Mouse (Mus musculus): Measurements from ENCODE around the gene Nrxn3.

Gene Nrxn3

GRCm38 (mm10) chr12:88926306-88926705, 203.6 kb downstream of the Nrxn3 start:
- DNase-seq (ENCODE audit: low read depth, low spot score), result no peak

DNA sequence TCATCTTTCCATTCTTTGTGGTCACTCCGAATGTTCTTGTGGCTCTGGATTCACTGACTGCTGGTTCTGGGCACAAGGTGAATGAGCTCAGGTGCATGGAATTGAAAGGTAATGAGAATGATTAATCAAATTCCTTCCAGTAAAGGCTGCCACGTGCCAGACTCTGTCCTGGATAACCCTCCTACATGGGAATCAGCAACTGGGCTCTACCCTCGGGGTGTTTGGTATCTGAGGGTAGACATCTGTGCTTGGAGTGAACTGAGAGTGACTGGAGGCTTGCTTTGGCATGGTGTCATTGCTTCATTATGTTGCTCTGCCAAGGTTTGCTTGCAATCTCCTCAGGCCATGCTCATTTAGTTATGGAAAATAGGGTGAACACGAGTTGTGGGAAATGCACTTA, 209.0 kb downstream of the Nrxn3 start:
- no peak for DNase-seq (ENCODE audit: low read depth, low spot score)

DNA sequence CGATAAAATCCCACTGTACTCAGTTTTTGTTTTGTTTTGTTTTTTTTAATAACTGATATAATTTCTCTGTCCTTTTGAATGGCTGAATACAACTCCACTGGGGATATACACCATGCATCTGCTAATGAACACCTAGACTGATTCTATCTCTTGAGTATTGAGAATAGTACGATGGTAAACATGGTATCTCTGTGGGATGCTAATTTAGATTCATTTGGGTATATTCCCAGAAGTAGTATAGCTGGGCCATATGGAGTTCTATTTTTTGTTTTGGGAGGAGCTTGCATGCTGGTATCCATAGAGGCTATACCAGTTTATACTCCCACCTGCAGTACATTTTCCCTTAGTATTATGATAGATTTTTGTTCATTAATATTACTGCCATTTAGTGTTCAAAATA, 217.0 kb downstream of the Nrxn3 start:
- peak; percentile 18 for DNase-seq (ENCODE audit: low read depth, low spot score)

- no peak for DNase-seq (ENCODE audit: low read depth, low spot score)
These were observed 222.3 kb downstream of the Nrxn3 start for GRCm38 (mm10) chr12:88944967-88945366.

DNA sequence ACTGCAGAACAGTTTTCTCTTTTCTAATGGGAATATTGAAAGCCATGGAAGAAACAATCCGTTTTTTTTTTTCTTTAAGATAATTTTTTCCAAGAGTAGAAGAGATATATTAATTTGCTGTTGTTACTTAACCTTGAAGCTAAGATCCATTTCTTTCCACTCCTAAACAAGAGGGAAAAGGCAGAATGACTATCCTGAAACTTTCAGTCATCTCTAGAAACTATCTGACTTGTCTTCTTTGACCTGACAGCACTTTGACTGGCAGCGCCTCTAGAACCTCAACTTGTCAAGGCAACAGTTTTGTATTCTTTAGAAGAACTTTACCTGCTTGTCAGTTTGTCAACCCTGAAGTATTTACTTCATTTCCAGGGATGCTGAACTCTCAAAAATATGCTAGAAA, 227.2 kb downstream of the Nrxn3 start:
- no peak for DNase-seq (ENCODE audit: low read depth, low spot score)

DNA sequence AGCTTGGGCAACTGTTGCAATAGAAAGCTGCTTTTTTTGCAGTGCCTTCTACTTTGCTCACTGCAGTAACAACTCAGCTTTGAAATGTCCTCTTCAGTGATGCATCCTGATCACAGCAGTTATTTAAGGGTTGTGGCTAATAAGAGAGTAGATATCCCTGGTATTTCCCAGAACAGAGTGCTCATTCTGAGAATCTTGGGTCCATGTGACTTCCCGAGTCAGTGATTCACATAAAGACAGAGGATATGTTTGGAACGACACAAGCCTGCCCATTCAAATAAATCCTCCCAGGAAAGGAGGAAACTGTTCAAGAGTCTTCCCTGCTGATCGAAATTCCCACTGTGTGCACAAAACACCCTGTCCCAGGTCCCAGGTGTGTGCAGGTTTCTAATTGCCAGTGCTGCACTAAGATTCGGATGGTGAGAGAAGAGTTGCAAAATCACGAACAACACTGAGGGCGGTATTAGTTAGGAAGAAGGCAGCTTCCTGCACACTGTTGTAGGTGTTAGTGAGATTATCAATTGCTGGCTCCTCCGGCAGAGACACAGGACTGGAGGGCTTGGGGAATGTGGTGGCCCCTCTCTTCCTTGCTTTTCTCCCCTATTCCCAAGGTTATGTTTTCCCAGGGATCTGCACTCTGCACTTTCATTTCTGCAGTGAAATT, 230.4 kb downstream of the Nrxn3 start:
- no peak for DNase-seq (ENCODE audit: low read depth, low spot score)

DNA sequence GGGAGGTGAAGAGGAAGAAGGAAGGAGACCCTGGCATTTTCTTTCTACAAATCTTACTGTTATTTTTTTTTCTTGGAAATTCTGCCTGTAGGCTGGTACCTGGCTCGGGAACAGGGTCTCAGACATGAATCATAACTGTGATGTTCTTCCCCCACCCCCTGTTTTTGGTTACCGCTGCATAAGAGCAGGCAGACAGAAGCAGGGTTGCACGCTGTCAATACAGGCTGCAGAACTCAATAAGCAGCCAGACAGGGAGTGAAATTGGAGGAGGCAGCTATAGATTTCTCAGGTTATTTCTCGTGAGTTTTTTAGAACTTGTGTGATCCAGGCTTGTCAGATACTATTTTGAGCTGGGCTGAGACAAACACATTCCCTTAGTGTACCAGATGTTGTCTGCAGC, 231.1 kb downstream of the Nrxn3 start:
- no peak for DNase-seq (ENCODE audit: low read depth, low spot score)

DNA sequence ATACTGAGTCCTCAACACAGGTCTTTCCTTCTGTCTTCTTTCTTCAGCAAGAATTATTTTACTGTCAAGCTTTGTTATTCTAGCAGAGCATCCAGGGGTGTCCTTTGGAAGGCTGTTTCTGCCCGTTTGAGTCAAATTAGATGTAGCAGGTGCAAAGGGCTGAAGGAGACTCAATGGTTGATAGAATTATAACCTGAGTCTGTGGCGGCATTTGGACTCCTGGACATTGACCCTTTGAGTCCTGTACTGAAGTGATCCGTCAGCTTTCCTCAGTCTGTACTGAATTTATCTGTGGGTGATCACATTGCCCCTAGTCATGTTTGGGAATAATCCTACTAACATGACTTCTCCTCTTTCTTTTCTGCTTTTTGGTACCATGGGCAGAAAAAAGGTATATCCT, 234.8 kb downstream of the Nrxn3 start:
- no peak for DNase-seq (ENCODE audit: low read depth, low spot score)

- DNase-seq (ENCODE audit: low read depth, low spot score), result no peak
These were observed 238.1 kb downstream of the Nrxn3 start for GRCm38 (mm10) chr12:88960817-88961216.

- no peak for DNase-seq (ENCODE audit: low read depth, low spot score)
These were observed 243.7 kb downstream of the Nrxn3 start for GRCm38 (mm10) chr12:88966329-88966728.

GRCm38 (mm10) chr12:88976621-88977020, 253.9 kb downstream of the Nrxn3 start:
- no peak for DNase-seq (ENCODE audit: low read depth, low spot score)

GRCm38 (mm10) chr12:88983688-88984330, 261.1 kb downstream of the Nrxn3 start:
- no peak for DNase-seq (ENCODE audit: low read depth, low spot score)

DNA sequence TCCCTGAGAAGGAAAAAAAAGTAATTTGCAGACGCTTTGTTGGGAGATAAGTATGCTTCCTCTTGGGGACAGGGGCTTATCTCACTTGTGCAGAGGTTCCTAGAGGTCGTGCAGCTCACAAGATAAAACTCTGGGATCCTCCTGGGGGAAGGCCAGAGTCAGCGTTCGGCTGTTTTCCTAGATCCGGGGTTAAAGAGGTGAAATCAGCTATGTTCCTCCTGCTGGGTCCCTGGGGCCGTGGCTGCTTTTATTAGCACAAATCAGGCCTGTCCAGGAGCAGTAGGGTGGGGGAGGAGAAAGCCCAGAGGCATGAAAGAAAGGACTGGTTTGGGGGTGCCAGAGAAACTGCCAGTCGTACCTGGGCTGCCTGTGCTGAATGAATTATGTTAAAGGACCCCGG, 261.7 kb downstream of the Nrxn3 start:
- DNase-seq (ENCODE audit: low read depth, low spot score), result no peak

- DNase-seq (ENCODE audit: low read depth, low spot score), result no peak
These were observed 262.1 kb downstream of the Nrxn3 start for GRCm38 (mm10) chr12:88984804-88985203.

- no peak for DNase-seq (ENCODE audit: low read depth, low spot score)
These were observed 264.4 kb downstream of the Nrxn3 start for GRCm38 (mm10) chr12:88987046-88987445.

- no peak for DNase-seq (ENCODE audit: low read depth, low spot score)
These were observed 268.1 kb downstream of the Nrxn3 start for GRCm38 (mm10) chr12:88990753-88991152.

DNA sequence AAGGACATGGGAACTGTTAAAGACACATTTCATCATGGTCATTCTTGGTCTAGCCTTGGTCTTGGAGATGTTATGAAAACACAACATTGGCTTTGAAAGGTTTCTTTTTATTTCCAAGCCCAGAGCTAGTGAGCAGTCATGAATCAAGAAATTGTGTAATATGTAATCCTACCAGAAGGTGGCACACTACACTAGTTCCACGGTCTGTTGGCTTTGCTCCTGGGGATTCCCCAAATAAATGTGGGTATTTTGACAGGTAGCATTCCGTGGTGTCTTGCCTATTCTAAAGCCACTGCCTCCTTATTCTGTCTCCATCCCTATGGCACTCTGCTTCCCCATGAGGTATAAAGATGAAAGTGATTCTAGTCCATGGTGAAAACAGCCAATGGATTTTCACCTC, 269.5 kb downstream of the Nrxn3 start:
- DNase-seq (ENCODE audit: low read depth, low spot score), result no peak

DNA sequence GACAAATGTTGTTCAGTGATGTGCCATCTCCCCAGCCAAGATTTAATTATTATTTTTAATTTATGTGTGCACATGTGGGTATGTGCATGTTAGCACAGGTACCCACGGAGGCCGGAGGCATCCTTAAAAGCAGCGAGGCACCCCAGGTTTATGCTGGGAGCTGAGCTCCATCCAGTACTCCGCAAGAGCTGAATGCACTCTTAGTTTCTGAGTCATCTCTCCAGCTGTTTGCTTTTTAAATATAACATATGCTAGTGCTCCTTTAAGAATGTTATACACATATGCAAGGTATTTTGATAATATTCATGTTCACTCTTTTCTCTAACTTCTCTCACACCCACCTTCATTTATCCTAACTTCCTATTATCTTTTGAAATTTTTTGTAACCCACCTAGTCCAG, 271.1 kb downstream of the Nrxn3 start:
- no peak for DNase-seq (ENCODE audit: low read depth, low spot score)

GRCm38 (mm10) chr12:89016436-89016835, 293.8 kb downstream of the Nrxn3 start:
- DNase-seq (ENCODE audit: low read depth, low spot score), result no peak

DNA sequence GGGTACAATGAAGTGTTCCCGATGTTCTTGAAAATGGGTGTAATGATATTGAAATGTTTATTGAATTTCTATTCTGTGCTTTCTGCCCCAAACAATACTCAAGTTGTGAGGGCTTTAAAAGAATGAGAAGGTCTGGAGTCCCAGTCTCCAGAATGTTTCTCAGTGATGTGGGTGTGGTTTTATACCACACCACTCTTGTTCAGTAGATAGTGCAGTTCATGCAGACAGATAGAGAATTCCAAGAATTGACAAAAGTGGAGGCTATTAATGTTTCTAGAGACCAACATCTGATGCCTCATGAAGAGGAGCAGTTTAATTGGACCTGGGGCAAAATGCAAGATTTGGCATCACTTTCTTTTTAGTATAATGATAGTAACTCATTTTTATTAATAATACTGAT, 302.5 kb downstream of the Nrxn3 start:
- no peak for DNase-seq (ENCODE audit: low read depth, low spot score)

- DNase-seq (ENCODE audit: low read depth, low spot score), result no peak
These were observed 313.4 kb downstream of the Nrxn3 start for GRCm38 (mm10) chr12:89035984-89036618.

GRCm38 (mm10) chr12:89040151-89040550, 317.5 kb downstream of the Nrxn3 start:
- no peak for DNase-seq (ENCODE audit: low read depth, low spot score)

DNA sequence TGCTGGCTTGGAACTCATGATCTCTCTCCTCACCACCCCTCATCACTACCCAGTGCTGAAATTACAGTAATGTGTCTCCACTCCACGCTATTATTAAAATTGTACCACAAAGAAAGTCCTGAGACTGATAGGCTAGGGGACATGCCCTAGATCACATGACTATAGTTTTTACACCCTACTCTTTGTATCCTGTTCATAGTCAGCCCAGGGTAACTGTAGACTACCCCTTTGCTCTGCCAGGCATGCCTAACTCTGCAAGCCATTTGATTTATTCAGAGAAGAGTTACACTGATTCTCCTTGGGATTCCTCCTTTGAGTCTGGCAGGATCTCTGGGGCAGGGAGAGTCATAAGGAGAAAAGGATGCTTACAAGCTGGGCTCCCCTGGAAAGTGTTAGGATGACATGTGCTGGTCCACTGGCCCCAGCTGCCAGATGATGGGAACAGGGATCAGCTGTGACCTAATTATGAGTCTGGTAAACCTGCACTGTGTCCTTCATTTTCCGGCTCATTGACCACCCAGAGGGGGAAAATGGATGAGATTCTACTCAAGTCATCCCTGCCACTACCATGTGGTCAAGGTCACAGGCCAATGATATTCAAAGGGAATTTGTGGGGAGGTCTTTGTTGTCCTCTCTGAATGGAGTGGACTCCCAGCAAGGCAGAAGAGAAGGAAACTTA, 318.9 kb downstream of the Nrxn3 start:
- DNase-seq (ENCODE audit: low read depth, low spot score), result no peak

Measured in brain, embryonic 18.5 days (tissue).